Mouse (Mus musculus) megakaryocyte, embryonic 14.5 days (primary cell): ENCODE measurements around the gene Klk1b24.

Experiments used
- FLI1 ChIP-seq: IDR thresholded peaks from 2 replicates; pipeline ENCODE4 v1.6.1; 2012; ENCODE audit warnings: low read length, inconsistent platforms, mixed read lengths
- GATA1 ChIP-seq: IDR thresholded peaks from 3 replicates; pipeline ENCODE4 v1.6.1; 2012; ENCODE audit warnings: mixed read lengths, low read length, inconsistent platforms, borderline replicate concordance

DNA sequence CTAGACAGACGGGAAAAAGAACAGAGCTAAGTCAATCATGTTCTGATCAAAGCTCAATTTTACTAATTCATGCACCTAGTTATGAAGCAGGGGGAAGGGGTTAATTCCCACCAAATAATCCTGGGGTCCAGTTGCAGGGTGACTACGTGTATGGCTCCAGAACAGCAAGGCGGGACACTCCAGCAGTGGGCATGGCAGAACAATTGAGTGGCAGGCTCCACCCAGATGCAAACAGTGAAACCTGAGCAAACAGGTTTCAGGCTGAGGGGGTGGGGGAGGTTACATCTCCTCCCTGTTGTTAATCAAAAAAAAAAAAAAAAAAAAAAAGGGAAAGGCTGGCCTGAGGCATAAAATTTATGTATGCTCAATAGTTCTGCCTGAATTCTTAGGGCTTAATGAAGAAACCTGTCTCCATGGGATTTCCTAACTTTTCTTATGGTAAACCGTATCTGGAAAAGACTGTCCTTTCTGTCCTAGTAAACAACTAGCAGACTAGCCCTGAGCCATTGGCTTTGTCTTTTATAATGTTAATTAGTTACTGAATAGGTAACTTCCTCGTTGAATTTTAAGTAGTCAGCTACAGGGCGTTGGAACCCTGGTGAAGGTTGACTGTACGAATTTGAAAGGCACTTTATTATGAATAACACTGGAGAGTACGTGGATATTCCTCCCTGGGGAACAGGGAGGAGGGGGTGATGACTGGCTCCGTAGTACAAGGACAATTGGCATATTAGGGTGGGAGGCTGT lies 8.6 kb upstream of the Klk1b24 start:
- TF ChIP-seq GATA1 (no peak), FLI1 (no peak)
